Mouse (Mus musculus) forebrain, postnatal 0 days (tissue): ENCODE measurements around the gene Bsx. TPM values are rescaled to one million over a fixed set of nuclear protein-coding genes. Genes with fewer than 3 reads are reported as not detected.

Experiments used
- ATAC-seq: fragments of 200-750 bp; cut with Nextera tagmentation; 2 replicates; pipeline ENCODE4 v1.8.0; 2017; ENCODE audit warnings: mild to moderate bottlenecking, moderate library complexity
- DNase-seq: peaks from one replicate; pipeline ENCODE4 v3.0.0-alpha.2; 2015
- H3K27ac ChIP-seq: fragments of 300-500 bp; sonication (generic); 2 replicates; pipeline ENCODE4 v1.5.1; 2014; ENCODE audit warnings: low read depth, mild to moderate bottlenecking, antibody characterized with exemption, low read length, moderate library complexity, mixed read lengths
- H3K27me3 ChIP-seq: fragments of 300-500 bp; sonication (generic); 2 replicates; pipeline ENCODE4 v1.6.1; 2014; ENCODE audit warnings: mild to moderate bottlenecking, low read length, mixed read lengths; ENCODE audit not compliant: insufficient read depth
- H3K36me3 ChIP-seq: fragments of 300-500 bp; sonication (generic); 2 replicates; pipeline ENCODE4 v1.6.1; 2014; ENCODE audit warnings: mild to moderate bottlenecking, moderate library complexity; ENCODE audit not compliant: insufficient read depth
- H3K4me1 ChIP-seq: fragments of 300-500 bp; sonication (generic); 2 replicates; pipeline ENCODE4 v1.6.1; 2014; ENCODE audit warnings: antibody characterized with exemption; ENCODE audit not compliant: insufficient read depth
- H3K4me2 ChIP-seq: fragments of 300-500 bp; sonication (generic); 2 replicates; pipeline ENCODE4 v1.6.1; 2014; ENCODE audit warnings: low read depth, mild to moderate bottlenecking, moderate library complexity
- H3K4me3 ChIP-seq: fragments of 300-500 bp; sonication (generic); 2 replicates; pipeline ENCODE4 v1.5.1; 2014; ENCODE audit warnings: low read depth, low read length, mixed read lengths
- H3K9ac ChIP-seq: fragments of 300-500 bp; sonication (generic); 2 replicates; pipeline ENCODE4 v1.6.1; 2014; ENCODE audit warnings: mild to moderate bottlenecking
- H3K9me3 ChIP-seq: fragments of 300-500 bp; sonication (generic); 2 replicates; pipeline ENCODE4 v1.6.1; 2016; ENCODE audit warnings: low read length
- CTCF ChIP-seq: sonication (generic); IDR thresholded peaks from 2 replicates; pipeline ENCODE4 v1.5.1; 2016; ENCODE audit warnings: antibody characterized with exemption, control low read depth, low read depth
- WGBS: fragments of 180-500 bp; shearing (Covaris S2); extraction: QIAGEN DNeasy Blood & Tissue Kit; methylation state at CpG from one replicate; pipeline ENCODE4 v1.1.7; 2014; 5-methylcytosine and 5-hydroxymethylcytosine counted together
- polyA plus RNA-seq: library from polyadenylated mRNA; unstranded; fragments of >200 nt; fragmentation: Nextera tagmentation; extraction: Ambion mirVana; gene quantifications from 2 replicates; pipeline ENCODE4 v1.2.1, GENCODE M21; 2015
- total RNA-seq: library from RNA; depleted of rRNA; stranded (reverse); fragments of >200 nt; gene quantifications from 2 replicates; pipeline ENCODE4 v1.2.3, GENCODE M21; 2014

Gene Bsx
- total and polyA plus RNA-seq, 2 experiments from 2014 or later, result 1.0 to 1.2 TPM

DNA sequence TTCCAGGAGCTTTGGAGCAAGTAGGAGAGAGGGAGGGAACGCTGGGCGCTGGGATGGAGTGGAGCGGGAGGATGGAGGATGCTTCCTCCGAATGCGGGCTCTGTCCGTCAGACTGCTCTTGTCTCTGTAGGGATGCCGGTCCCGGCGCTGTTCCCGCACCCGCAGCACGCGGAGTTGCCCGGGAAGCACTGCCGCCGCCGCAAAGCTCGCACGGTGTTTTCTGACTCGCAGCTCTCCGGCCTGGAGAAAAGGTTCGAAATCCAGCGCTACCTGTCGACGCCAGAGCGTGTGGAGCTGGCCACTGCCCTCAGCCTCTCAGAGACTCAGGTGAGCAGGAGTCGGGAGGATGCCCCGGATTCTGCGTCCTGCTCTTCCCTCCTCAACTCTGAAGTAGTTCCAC lies 2.2 kb downstream of the Bsx start:
- H3K27me3 ChIP-seq, result peaks cover 56% of the 10 kb centered on the region

DNA sequence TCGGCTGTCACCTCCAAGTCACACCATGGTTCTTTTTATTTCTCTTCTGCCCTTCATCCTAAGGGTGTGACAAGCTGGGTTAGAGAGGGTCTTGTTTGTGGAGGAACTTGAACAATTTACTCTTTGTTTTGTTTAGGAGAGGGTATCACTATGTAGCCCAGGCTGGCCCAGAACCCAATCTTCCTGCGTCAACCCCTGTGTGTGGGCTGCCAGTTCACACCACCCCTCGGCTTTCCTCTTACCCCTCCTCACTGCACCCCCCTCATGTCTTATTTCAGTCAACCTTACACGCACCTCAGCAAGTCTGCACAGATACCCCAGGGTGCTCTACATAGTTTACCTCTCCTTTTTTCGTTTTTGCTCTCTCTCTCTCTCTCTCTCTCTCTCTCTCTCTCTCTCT lies 2.8 kb downstream of the Bsx start:
- no peaks in the 10 kb centered on the region for H3K4me1 ChIP-seq
- H3K9me3 ChIP-seq, result no peaks in the 10 kb centered on the region
- no peak overlapping the region for H3K4me2 ChIP-seq
- H3K4me3 ChIP-seq, result no peak overlapping the region
- no peaks in the 10 kb centered on the region for H3K36me3 ChIP-seq
- H3K27ac ChIP-seq, result no peak overlapping the region
- TF ChIP-seq CTCF, result no peak
- peaks cover 56% of the 10 kb centered on the region for H3K27me3 ChIP-seq
- ATAC-seq (no peak), DNase-seq (no peak)
- no peak overlapping the region for H3K9ac ChIP-seq
- 3% methylated on average over 5 of the region's 5 CpGs for WGBS

More for the DNA sequence above, 2.2 kb downstream of the Bsx start:
- Histone ChIP-seq H3K36me3 (no peaks in the 10 kb centered on the region), H3K9ac (no peak overlapping the region), H3K27ac (no peak overlapping the region), H3K4me1 (no peaks in the 10 kb centered on the region), H3K4me2 (no peak overlapping the region), H3K9me3 (no peaks in the 10 kb centered on the region), H3K4me3 (no peak overlapping the region)
- DNase-seq (peak; percentile 44), ATAC-seq (no peak)
- under 1% methylated on average over 29 of the region's 29 CpGs for WGBS
- TF ChIP-seq CTCF, result no peak

DNA sequence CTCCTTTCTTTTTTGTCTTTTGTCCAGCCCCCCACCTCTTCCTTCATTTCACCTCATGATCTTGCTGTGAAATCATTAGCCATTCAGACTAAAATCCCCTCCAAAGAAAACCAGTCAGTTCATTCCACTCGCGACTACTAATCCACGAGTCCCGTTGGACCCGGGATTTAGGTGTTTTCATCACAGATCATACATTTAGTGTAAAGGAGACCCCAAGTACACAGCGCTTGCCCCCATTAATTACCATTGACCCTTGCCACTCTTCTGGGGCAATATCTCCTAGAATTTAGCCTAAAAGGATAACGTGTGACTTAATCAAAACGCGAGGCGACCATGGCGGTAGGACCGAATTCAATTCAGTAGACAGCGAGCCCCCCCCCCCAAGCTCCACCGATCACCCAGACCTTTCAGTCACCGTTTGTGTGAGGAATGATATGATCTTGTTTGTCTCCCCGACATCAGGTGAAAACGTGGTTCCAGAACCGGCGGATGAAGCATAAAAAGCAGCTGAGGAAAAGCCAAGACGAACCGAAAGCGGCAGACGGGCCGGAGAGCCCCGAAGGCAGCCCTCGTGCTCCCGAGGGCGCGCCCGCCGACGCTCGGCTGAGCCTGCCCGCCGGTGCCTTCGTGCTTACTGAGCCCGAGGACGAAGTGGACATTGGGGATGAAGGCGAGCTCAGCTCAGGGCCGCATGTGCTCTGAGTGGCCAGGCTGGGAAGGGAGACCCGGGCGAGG lies 3.4 kb downstream of the Bsx start:
- Histone ChIP-seq H3K27me3 (peaks cover 57% of the 10 kb centered on the region), H3K36me3 (no peaks in the 10 kb centered on the region), H3K9me3 (no peaks in the 10 kb centered on the region), H3K9ac (no peak overlapping the region), H3K4me1 (no peaks in the 10 kb centered on the region), H3K27ac (no peak overlapping the region), H3K4me2 (no peak overlapping the region), H3K4me3 (0 out of 2 replicates have a peak overlapping the region, but pooled peaks have one; percentile 5)
- WGBS, result 2% methylated on average over 42 of the region's 42 CpGs
- peak; percentile 58 for DNase-seq
- no peak for TF ChIP-seq CTCF
- ATAC-seq, result no peak

DNA sequence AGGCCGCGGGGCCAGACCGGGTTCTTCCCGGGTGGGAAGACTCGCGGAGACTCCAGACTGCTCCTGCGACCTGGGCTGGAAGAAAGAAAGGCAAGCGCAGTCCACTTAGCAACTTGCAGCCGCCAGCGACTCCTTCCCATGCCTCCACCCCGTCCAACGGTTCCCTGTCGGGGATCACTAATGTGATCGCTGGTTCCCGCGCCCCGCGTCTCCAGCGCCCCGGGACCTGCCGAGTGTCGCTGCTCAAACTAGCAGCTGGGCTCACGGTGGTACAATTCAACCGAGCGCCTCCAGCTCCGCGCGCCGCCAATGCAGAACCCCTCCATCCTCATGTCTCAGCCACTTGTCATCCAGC lies 3.9 kb downstream of the Bsx start:
- H3K4me2 ChIP-seq, result no peak overlapping the region
- no peak overlapping the region for H3K4me3 ChIP-seq
- H3K9ac ChIP-seq, result no peak overlapping the region
- H3K27ac ChIP-seq, result no peak overlapping the region
- WGBS, result 1% methylated on average over 29 of the region's 29 CpGs
- H3K9me3 ChIP-seq, result no peaks in the 10 kb centered on the region
- ATAC-seq (0 out of 2 replicates have a peak, but pooled peaks have one; percentile 17), DNase-seq (peak; percentile 41)
- no peaks in the 10 kb centered on the region for H3K4me1 ChIP-seq
- H3K27me3 ChIP-seq, result peaks cover 57% of the 10 kb centered on the region
- no peaks in the 10 kb centered on the region for H3K36me3 ChIP-seq
- no peak for TF ChIP-seq CTCF

DNA sequence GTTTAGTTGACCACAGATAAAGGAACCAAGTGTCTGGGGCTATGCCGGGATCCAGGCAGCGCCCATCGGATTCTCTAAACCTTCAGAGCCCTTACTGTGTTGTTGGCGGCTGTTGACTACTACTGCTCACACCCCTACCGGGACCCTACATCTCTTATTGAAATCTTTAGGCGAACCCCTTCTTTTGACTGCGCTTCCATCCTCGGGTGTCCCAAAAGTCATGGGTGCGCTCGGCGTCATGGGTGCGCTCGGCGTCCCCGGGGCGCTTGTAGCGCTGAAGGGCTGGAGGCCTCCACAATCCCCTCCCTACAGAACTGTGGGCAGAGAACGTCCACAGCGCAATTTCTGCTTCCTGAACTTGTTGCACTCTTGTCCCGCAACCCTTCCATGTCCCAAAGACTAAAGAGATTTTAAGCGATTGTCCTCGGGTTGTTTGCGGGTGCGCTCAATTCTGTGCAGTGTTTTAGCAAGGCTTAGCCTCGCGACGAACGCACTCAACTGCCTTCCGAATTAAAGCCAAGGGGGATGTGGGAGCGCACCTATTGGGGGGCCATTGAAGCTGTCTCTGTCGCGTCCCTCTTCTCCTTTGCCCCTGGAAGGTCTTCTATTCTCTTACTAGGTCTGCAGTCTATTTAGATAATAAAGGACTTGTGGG lies 4.5 kb downstream of the Bsx start:
- DNase-seq (peak; percentile 43), ATAC-seq (no peak)
- WGBS, result under 1% methylated on average over 32 of the region's 32 CpGs
- TF ChIP-seq CTCF, result no peak
- Histone ChIP-seq H3K4me3 (no peak overlapping the region), H3K4me1 (no peaks in the 10 kb centered on the region), H3K9ac (no peak overlapping the region), H3K9me3 (no peaks in the 10 kb centered on the region), H3K27me3 (peaks cover 59% of the 10 kb centered on the region), H3K36me3 (no peaks in the 10 kb centered on the region), H3K4me2 (no peak overlapping the region), H3K27ac (no peak overlapping the region)

DNA sequence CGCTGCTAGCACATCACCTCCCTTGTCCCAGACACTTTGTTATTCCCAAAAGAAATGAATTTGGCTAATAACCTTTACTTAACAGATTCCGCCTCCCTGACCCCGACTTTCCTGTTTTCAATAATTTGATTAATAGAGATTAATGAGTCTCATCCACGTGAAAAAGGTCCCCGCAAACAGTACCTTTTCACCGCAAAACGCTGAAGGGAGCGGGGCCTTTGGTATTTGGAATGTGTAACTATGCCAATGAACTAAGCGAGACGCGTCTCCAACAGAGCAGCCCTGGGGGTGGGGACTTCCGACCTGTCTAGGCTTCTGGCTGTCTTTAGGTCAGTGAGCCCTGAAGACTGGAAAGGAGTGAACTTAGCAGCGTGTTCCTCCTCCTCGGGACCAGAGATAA lies 5.1 kb downstream of the Bsx start:
- WGBS, result 1% methylated on average over 14 of the region's 14 CpGs
- H3K9ac ChIP-seq, result no peak overlapping the region
- H3K36me3 ChIP-seq, result no peaks in the 10 kb centered on the region
- H3K4me2 ChIP-seq, result no peak overlapping the region
- no peaks in the 10 kb centered on the region for H3K9me3 ChIP-seq
- DNase-seq, result peak; percentile 38
- no peak overlapping the region for H3K27ac ChIP-seq
- no peak overlapping the region for H3K4me3 ChIP-seq
- H3K27me3 ChIP-seq, result peaks cover 64% of the 10 kb centered on the region
- ATAC-seq, result no peak
- no peak for TF ChIP-seq CTCF
- H3K4me1 ChIP-seq, result no peaks in the 10 kb centered on the region

DNA sequence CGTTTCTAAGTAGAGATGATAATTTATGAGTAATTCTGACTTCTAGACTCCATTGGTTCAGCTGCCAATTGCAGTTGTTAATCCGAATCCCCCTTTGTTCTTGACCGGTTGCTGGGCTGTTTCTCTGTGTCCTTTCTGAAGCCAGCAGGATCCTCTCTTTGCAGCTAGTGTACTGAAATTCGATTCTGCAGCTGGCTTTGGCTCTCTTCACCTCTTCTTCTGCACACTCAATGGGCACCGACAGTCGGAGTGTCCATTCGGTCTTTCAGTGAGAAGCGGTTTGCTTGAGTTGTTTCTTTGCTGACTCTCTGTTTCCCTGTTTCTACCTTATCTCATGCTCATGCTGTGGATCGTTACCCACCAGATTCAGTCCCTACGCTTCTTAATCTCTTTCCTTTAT lies 11.7 kb downstream of the Bsx start:
- Histone ChIP-seq H3K27me3 (peaks cover 92% of the 10 kb centered on the region), H3K4me1 (no peaks in the 10 kb centered on the region), H3K36me3 (no peaks in the 10 kb centered on the region), H3K27ac (no peak overlapping the region), H3K9ac (no peak overlapping the region), H3K9me3 (no peaks in the 10 kb centered on the region), H3K4me3 (no peak overlapping the region), H3K4me2 (no peak overlapping the region)
- ATAC-seq (no peak), DNase-seq (no peak)
- TF ChIP-seq CTCF, result no peak
- WGBS, result 20% methylated on average over 10 of the region's 10 CpGs
